Mouse (Mus musculus) E14TG2a.4 (cell line): ENCODE data around the gene Rab40c.

ENCODE experiments used
- CTCF ChIP-seq: conservative IDR thresholded peaks from 2 replicates; pipeline ENCODE4 v1.5.1; 2014; ENCODE audit warnings: low read length
- NANOG ChIP-seq: IDR thresholded peaks from 2 replicates; pipeline ENCODE4 v1.6.1; 2014; ENCODE audit warnings: borderline replicate concordance, low read length, mixed read lengths

DNA sequence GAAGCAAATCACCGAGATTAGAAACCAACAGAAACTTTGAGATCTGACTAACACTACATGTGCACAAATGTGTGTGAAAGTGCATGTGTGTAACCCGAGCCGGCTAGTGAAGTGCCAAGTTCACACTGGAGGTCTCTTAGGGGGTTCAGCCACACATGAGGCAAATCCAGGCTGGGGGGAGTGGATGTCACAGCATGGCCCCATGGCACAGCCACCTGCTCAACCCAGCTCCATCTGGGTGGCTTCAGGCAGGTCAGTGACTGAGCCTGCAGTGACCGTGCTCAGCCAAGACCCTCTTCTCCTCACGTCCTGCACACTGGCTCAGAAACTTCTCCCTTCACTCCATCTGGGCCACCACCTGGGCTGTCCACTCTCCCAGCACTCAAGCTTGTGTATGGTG, 30.5 kb upstream of the Rab40c start:
- TF ChIP-seq CTCF (no peak), NANOG (no peak)
